Mouse (Mus musculus): ENCODE measurements around the gene Kif21b.

DNA sequence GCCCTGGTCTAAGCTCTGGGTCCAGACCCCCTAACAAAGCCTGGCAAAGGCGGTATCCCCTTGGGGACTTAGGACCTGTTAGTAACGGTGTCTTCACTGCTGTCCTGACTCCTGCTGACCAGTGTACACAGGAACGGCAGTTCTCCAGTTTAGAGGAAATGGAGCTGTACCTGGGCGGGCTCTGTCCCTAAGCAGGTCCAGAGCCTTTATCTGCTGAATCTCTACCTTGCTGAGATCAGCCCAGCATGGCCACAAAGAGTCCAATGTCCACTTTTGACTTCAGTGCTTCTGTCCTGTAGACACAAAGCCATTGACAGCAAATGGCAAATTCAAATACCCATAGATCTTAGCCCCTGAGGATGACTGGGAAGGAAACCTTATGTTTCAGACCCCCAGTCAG is 25.8 kb downstream of the Kif21b start:
- TF ChIP-seq GATA1 (IDR thresholded peaks at IDR 0.05; ENCODE audit: low read length), result no peak
- no peak for TF ChIP-seq TAL1 (IDR thresholded peaks at IDR 0.05; ENCODE audit: low read length)

Measured in erythroblast, embryonic 14.5 days (primary cell).